Mouse (Mus musculus) lung, postnatal 0 days (tissue): Measurements from ENCODE around the gene Erc1.

Experiments
- CTCF ChIP-seq: IDR thresholded peaks from 2 replicates; pipeline ENCODE4 v1.5.1; 2016; ENCODE audit warnings: antibody characterized with exemption, mild to moderate bottlenecking
- EP300 ChIP-seq: IDR thresholded peaks from 2 replicates; pipeline ENCODE4 v1.6.1; 2016; ENCODE audit warnings: antibody characterized with exemption, mild to moderate bottlenecking, control low read depth

GRCm38 (mm10) chr6:119826701-119827100 lies 21.3 kb downstream of the Erc1 start:
- TF ChIP-seq CTCF (no peak), EP300 (no peak)
